Mouse (Mus musculus): ENCODE data around the gene Siva1. TPM values are rescaled to one million over a fixed set of nuclear protein-coding genes. Genes with fewer than 3 reads are reported as not detected.
A peak's percentile ranks its signal among the peaks of the same experiment; 100 is the strongest.

Gene Siva1
- 77.2 and 91.2 TPM in 2 replicates for polyA plus RNA-seq (2015; fragmentation: Nextera tagmentation; extraction: Ambion mirVana)

DNA sequence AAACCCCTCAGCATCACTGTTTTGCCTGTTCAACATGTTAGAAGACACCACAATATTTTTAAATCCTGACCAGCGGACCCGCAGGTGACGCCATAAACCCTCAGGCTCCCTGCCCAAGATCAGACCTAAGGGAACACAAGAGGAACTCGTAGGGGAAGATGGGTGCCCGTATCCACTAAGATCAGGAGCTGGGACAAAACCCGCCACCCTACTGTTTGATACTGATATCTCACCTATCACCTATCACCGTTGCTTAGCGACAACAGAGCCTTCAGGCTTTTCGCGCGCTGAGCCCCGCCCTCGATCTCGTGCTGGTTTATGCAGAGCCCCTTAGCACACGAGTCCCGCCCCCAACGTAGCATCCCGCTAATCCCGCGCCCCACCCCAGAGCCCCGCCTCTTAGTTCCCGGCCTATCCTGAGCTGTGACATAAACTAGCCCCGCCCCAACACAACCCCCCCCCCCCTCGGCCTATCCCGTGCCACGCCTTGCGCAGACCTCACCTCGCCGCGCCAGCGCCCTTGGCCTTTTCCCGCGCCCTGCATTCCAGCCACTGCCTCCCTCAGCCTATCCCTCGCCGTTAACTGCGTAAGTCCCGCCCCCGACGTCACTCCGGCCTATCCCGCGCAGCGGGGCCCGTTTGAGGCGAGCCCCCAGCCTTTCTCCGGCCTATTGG, at the start of gene Siva1:
TSS of gene Siva1 (plus strand) at position 500 of the 675 bp plus-strand sequence.
- Histone ChIP-seq H3K4me2 (replicated peaks) (peak within 1 kb of the TSS; percentile 90), H3K9me3 (no peaks in the 10 kb centered on the region), H3K36me3 (peaks cover 16% of the 10 kb centered on the region), H3K27ac (replicated peaks) (peak within 1 kb of the TSS; percentile 83), H3K27me3 (no peaks in the 10 kb centered on the region), H3K9ac (replicated peaks) (peak within 1 kb of the TSS; percentile 79), H3K4me3 (peak within 1 kb of the TSS; percentile 83), H3K4me1 (peaks cover 27% of the 10 kb centered on the region)
- under 1% methylated on average over 45 of the region's 46 CpGs for WGBS
- ATAC-seq (replicated peaks), result peak; percentile 95

DNA sequence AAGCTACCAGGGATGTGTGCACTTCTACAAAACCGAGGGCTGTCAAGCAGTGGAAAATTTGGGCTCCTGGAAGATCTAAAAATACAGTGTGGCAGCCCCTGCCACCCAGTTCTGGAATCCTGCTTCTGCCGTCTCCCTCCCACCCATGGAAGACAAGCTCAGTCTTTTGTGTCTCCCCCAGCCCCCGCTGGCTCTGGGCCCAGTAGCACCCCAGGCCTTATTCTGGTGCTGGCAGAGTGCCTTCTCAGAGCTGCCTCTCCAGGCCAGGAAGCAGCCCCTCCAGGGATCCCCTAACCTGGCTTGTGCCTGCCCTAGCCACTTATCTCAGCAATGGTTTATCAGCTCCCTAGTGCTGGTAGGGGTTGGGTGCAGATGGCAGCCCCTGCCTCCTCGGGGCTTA, 49.5 kb upstream of the Siva1 start:
- no peak overlapping the region for H3K4me3 ChIP-seq
- no peak overlapping the region for H3K4me2 ChIP-seq (replicated peaks)
- WGBS, result 27% methylated on average over 4 of the region's 4 CpGs
- H3K9ac ChIP-seq (replicated peaks), result no peak overlapping the region
- H3K9me3 ChIP-seq, result no peaks in the 10 kb centered on the region
- H3K27ac ChIP-seq (replicated peaks), result peak overlapping the region; percentile 39
- H3K27me3 ChIP-seq, result no peaks in the 10 kb centered on the region
- H3K4me1 ChIP-seq, result peaks cover 42% of the 10 kb centered on the region
- ATAC-seq (replicated peaks), result no peak
- H3K36me3 ChIP-seq, result no peaks in the 10 kb centered on the region

DNA sequence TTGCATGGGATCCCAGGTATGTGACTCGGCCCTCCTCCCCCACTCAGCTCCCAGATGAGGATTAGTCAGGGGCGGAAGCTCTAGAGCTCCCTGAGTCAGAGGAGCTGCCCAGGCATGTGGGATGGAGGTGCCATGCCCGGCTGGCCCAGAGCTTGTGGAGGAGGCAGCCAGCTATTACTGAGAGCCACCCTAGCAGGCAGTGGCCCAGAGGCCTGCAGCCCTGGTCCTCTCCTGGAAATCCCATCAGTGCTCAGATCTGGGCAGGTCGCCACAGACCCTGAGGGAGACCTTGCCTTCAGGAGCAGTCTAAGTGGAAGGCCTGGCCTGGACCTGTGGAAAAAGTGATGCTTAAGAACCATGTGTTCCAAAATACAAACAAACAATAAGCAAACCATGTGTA, 48.9 kb upstream of the Siva1 start:
- Histone ChIP-seq H3K36me3 (no peaks in the 10 kb centered on the region), H3K9ac (replicated peaks) (no peak overlapping the region), H3K4me2 (replicated peaks) (no peak overlapping the region), H3K4me3 (no peak overlapping the region), H3K27ac (replicated peaks) (peak overlapping the region; percentile 39), H3K4me1 (peaks cover 36% of the 10 kb centered on the region), H3K9me3 (no peaks in the 10 kb centered on the region), H3K27me3 (no peaks in the 10 kb centered on the region)
- WGBS, result 69% methylated on average over 4 of the region's 4 CpGs
- ATAC-seq (replicated peaks), result no peak

DNA sequence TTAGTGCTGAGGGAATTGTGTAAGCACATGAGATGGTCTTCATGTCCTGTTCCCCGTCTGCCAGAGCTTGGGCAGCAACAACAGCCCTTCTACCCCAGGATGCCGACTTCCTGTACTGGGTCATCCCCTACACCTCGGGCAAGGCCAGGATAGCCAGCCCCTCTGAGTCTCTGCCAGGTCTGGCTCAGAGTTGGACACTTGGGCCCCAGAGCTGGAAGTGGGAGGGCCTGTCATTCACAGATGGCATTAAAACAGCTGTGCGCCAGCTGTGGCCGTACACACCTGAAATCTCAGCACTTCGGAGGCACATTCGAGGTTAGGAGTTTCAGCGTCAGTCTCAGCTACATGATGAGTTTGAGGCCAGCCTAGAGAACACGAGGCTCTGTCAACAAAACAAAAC, 48.0 kb upstream of the Siva1 start:
- H3K9me3 ChIP-seq, result no peaks in the 10 kb centered on the region
- no peak overlapping the region for H3K9ac ChIP-seq (replicated peaks)
- H3K4me2 ChIP-seq (replicated peaks), result no peak overlapping the region
- WGBS, result 81% methylated on average over 9 of the region's 9 CpGs
- H3K27me3 ChIP-seq, result no peaks in the 10 kb centered on the region
- H3K4me1 ChIP-seq, result peaks cover 32% of the 10 kb centered on the region
- H3K4me3 ChIP-seq, result no peak overlapping the region
- no peak overlapping the region for H3K27ac ChIP-seq (replicated peaks)
- ATAC-seq (replicated peaks), result no peak
- no peaks in the 10 kb centered on the region for H3K36me3 ChIP-seq

DNA sequence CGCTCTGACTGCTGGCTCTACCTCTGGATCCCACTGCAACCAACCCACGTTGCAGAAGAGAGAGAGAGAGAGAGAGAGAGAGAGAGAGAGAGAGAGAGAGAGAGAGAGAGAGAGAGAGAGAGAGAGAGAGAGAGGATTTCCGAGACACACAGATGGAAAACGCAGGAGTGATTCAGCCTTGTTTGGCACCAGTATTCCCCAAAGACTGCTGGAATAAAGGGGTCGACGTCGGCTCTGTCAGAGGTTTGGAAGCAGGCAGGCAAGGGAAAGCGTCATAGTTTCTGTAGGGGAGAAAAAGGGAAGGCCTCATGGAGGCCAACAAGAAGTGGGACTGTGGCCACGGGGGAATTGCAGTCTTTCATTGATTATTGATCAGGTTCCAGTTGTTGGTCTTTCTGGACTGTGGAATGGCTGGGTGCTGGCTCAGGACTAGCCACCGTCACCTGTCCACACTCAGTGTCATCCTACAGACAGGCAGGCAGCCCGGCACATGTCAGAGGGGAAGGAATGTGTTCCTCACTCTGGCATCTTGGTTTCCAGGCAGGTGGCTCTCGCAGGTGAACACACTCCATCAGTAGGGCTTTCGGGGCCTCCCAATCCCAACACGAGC, 47.5 kb upstream of the Siva1 start:
- H3K27me3 ChIP-seq, result no peaks in the 10 kb centered on the region
- no peaks in the 10 kb centered on the region for H3K9me3 ChIP-seq
- H3K4me3 ChIP-seq, result no peak overlapping the region
- peaks cover 32% of the 10 kb centered on the region for H3K4me1 ChIP-seq
- 60% methylated on average over 14 of the region's 14 CpGs for WGBS
- no peak overlapping the region for H3K9ac ChIP-seq (replicated peaks)
- no peak overlapping the region for H3K27ac ChIP-seq (replicated peaks)
- H3K4me2 ChIP-seq (replicated peaks), result no peak overlapping the region
- ATAC-seq (replicated peaks), result no peak
- H3K36me3 ChIP-seq, result no peaks in the 10 kb centered on the region

DNA sequence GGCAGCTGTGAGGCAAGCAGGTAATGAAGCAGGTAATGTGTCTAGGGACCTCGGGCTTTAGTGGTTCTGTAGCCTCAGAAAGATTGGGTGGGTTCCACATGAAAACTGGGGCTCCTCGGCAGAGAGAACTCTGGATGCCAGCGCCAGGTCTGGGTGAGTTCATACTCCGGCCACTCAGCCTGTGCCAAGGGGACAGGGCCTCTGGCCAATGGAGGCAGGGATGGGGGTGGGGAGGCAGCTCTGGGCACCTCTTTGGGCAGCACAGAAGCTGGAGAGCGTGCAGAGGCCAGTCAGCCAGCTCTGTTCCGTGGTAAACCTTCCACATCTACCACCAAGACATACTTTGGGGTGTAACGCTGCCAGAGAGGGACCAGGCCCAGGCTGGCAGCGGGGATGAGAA, 46.9 kb upstream of the Siva1 start:
- ATAC-seq (replicated peaks), result no peak
- WGBS, result 78% methylated on average over 8 of the region's 8 CpGs
- H3K9me3 ChIP-seq, result no peaks in the 10 kb centered on the region
- no peak overlapping the region for H3K4me3 ChIP-seq
- H3K27ac ChIP-seq (replicated peaks), result no peak overlapping the region
- no peak overlapping the region for H3K4me2 ChIP-seq (replicated peaks)
- peaks cover 32% of the 10 kb centered on the region for H3K4me1 ChIP-seq
- H3K27me3 ChIP-seq, result no peaks in the 10 kb centered on the region
- no peaks in the 10 kb centered on the region for H3K36me3 ChIP-seq
- no peak overlapping the region for H3K9ac ChIP-seq (replicated peaks)

DNA sequence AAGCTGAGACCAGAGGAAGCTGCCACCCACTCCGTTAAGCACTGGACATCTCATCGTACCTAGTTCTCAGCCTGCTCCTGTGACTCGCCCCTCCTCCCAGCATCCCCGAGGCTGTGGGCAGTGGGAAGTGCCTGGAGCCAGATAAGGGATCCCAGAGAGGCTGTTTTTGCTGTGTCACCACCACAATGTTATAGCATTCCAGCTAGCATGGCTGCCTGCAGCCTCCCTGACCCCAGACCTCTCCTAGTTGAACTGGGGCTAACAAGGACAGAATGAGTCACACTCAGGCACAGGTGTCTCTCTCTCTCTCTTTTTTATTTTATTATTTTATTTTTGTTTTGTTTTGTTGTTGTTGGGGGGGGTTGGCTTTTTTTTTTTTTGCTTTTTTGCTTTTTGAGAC, 45.3 kb upstream of the Siva1 start:
- Histone ChIP-seq H3K36me3 (no peaks in the 10 kb centered on the region), H3K4me2 (replicated peaks) (no peak overlapping the region), H3K4me3 (no peak overlapping the region), H3K9me3 (no peaks in the 10 kb centered on the region), H3K27ac (replicated peaks) (no peak overlapping the region), H3K27me3 (no peaks in the 10 kb centered on the region), H3K9ac (replicated peaks) (no peak overlapping the region), H3K4me1 (peaks cover 21% of the 10 kb centered on the region)
- 45% methylated on average over 4 of the region's 4 CpGs for WGBS
- no peak for ATAC-seq (replicated peaks)

DNA sequence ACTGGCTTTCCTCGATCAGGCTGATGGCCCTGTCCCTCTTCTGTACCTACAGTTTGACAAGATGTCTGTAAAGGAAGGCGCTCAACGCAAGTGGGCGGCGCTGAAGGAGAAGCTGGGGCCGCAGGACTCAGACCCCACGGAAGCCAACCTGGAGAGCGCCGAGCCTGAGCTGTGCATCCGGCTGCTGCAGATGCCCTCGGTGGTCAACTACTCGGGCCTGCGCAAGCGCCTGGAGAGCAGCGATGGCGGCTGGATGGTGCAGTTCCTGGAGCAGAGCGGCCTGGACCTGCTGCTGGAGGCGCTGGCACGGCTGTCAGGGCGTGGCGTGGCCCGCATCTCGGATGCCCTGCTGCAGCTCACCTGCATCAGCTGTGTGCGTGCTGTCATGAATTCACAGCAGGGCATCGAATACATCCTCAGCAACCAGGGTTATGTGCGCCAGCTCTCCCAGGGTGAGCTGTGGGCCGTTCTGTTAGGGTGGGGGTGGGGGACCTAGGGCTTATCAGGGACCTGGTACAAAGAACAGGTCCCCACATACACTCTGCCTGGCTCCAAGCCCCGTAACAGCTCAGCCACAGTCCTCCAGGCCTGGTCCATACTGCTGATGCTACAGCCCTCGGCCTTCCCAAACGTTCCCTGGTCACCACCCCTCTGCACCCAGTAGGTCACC, 44.4 kb upstream of the Siva1 start:
- Histone ChIP-seq H3K9ac (replicated peaks) (no peak overlapping the region), H3K4me1 (peaks cover 12% of the 10 kb centered on the region), H3K36me3 (no peaks in the 10 kb centered on the region), H3K27ac (replicated peaks) (no peak overlapping the region), H3K4me2 (replicated peaks) (no peak overlapping the region), H3K9me3 (no peaks in the 10 kb centered on the region), H3K27me3 (no peaks in the 10 kb centered on the region), H3K4me3 (no peak overlapping the region)
- WGBS, result 83% methylated on average over 30 of the region's 30 CpGs
- ATAC-seq (replicated peaks), result no peak

DNA sequence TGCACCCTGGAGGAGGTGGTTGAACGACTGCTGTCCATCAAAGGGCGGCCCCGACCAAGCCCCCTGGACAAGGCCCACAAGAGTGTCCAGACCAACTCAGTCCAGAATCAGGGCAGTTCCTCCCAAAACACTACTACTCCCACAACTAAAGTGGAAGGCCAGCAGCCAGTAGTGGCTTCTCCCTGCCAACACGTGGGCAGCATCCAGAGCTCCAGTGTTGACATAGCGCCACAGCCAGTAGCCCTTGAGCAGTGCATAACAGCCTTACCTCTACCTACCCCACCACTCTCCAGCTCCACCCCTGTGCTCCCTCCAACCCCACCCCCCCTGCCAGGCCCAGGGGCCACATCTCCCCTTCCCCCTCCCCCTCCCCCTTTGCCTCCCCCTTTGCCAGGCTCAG, 40.5 kb upstream of the Siva1 start:
- no peak overlapping the region for H3K4me2 ChIP-seq (replicated peaks)
- ATAC-seq (replicated peaks), result no peak
- H3K27me3 ChIP-seq, result no peaks in the 10 kb centered on the region
- H3K36me3 ChIP-seq, result no peaks in the 10 kb centered on the region
- no peak overlapping the region for H3K4me3 ChIP-seq
- H3K9ac ChIP-seq (replicated peaks), result no peak overlapping the region
- 83% methylated on average over 5 of the region's 5 CpGs for WGBS
- no peak overlapping the region for H3K27ac ChIP-seq (replicated peaks)
- no peaks in the 10 kb centered on the region for H3K4me1 ChIP-seq
- H3K9me3 ChIP-seq, result no peaks in the 10 kb centered on the region

DNA sequence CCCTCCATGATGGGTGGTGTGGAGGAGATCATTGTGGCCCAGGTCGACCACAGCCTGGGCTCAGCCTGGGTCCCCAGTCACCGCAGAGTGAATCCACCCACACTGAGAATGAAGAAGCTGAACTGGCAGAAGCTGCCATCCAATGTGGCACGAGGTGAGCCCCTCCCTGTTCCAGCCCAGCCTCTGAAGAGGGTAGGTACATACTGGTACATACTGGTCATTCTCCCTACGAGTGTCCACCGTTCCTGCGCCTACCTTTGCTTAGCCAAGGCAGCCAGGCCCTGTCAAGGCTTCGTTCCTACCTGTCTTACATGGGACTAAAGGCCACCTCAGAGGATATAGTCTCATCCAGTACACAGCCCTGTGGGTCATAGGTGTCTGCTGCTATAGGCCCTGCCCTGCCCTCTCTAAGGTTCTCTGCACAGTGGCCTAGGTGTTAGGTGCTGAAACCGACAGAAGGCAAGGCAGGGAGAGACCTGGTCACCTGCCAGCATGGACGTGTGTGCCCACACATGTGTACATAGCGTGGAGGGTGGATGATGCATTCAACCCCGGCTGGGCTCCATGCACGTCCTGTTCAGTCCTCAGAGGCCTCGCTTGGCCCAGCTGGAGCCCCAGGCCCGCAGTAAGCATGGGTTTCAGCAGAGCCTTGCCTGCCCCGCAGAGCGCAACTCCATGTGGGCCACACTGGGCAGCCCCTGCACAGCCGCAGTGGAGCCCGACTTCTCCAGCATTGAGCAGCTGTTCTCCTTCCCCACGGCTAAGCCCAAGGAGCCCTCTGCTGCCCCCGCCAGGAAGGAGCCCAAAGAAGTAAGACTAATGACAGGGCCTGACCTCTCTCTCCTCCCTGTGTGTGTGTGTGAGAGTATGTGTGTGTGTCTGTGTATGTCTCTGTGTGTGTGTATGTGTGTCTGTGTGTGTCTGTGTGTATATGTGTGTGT, 39.5 kb upstream of the Siva1 start:
- Histone ChIP-seq H3K27me3 (no peaks in the 10 kb centered on the region), H3K4me1 (no peaks in the 10 kb centered on the region), H3K9ac (replicated peaks) (no peak overlapping the region), H3K9me3 (no peaks in the 10 kb centered on the region), H3K27ac (replicated peaks) (no peak overlapping the region), H3K4me2 (replicated peaks) (no peak overlapping the region), H3K36me3 (no peaks in the 10 kb centered on the region), H3K4me3 (no peak overlapping the region)
- ATAC-seq (replicated peaks), result peak; percentile 65
- WGBS, result 64% methylated on average over 20 of the region's 20 CpGs

DNA sequence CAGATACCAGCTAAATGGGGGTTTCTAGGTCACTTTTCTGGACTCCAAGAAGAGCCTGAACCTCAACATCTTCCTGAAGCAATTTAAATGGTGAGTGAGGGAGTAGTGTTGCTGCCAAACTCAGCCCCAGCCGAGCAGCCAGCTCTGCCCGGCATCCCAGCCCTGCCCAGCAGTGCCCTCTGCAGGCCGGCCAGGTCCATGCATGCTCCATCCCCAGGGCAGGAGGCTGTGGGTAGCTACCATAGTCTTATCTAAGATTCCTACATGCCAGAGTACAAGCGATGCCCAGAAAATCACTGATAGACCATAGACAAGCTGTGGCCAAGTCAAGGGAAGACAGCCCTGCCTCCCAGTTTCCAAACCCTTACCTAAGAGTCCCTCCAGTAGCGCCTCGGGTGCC, 38.7 kb upstream of the Siva1 start:
- Histone ChIP-seq H3K4me1 (no peaks in the 10 kb centered on the region), H3K9ac (replicated peaks) (no peak overlapping the region), H3K27ac (replicated peaks) (no peak overlapping the region), H3K4me3 (no peak overlapping the region), H3K9me3 (no peaks in the 10 kb centered on the region), H3K27me3 (no peaks in the 10 kb centered on the region), H3K36me3 (no peaks in the 10 kb centered on the region), H3K4me2 (replicated peaks) (no peak overlapping the region)
- ATAC-seq (replicated peaks), result peak; percentile 75
- 46% methylated on average over 6 of the region's 6 CpGs for WGBS

DNA sequence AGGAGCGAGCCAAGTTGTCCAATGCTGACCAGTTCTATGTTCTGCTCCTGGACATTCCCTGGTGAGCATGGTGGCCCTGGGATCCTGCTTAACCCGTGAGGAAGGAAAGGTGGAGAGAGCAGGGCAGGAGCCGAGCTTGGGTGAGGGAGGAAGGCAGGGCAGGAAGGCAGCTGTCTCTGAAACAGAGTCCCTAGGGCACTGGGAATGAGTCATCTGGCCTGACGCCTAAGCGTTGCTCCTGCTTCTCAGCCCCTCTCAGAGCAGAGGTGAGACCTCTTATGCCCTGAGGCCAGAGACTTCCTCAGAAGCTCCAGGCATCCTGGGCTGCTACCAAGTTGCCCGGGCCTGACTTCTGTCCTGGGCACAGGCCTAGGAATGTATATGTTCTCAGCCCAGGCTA, 37.5 kb upstream of the Siva1 start:
- Histone ChIP-seq H3K27me3 (no peaks in the 10 kb centered on the region), H3K36me3 (no peaks in the 10 kb centered on the region), H3K4me3 (no peak overlapping the region), H3K27ac (replicated peaks) (no peak overlapping the region), H3K4me2 (replicated peaks) (no peak overlapping the region), H3K9me3 (no peaks in the 10 kb centered on the region), H3K4me1 (no peaks in the 10 kb centered on the region), H3K9ac (replicated peaks) (no peak overlapping the region)
- WGBS, result 80% methylated on average over 6 of the region's 6 CpGs
- ATAC-seq (replicated peaks), result no peak

All from forebrain, embryonic 15.5 days (tissue).